Mouse (Mus musculus): ENCODE results near the gene Serinc4. TPM values are rescaled to one million over a fixed set of nuclear protein-coding genes. Genes with fewer than 3 reads are reported as not detected.

Gene Serinc4
- total RNA-seq, 2 experiments from 2014 or later: 0.16 to 0.19 TPM

Small RNAs within 50 kb of the gene (microRNA-seq; reads per million reads assigned to microRNA genes)
- 0 to 0.35 reads per million in 2 experiments for gene Gm22953

Other genes with a start within 250 kb of the Serinc4 start
- gene Trp53bp1, start 185.4 kb downstream of the Serinc4 start, total RNA-seq (2021): 10 to 100 TPM; 66.8 to 67.9 TPM
- gene Map1a, start 167.2 kb downstream of the Serinc4 start, total RNA-seq (2021): 10 to 100 TPM; 16.5 to 18.2 TPM
- 10 to 100 TPM; 22.4 to 22.8 TPM for gene Ppip5k1, start 101.4 kb downstream of the Serinc4 start, total RNA-seq (2021)
- gene Ckmt1, start 99.1 kb downstream of the Serinc4 start, total RNA-seq (2021): 1 to 10 TPM; 1.1 to 2.9 TPM
- gene Strc, start 69.6 kb downstream of the Serinc4 start, total RNA-seq (2021): not detected
- gene Pdia3, start 43.0 kb downstream of the Serinc4 start, total RNA-seq (2021): 100 to 1,000 TPM; 200 to 203 TPM
- gene Catsper2, start 43.0 kb downstream of the Serinc4 start, total RNA-seq (2021): 1 to 10 TPM; 3.3 to 3.7 TPM
- under 1 TPM in 1 of 2 experiments, not detected in 1; 0.31 TPM for gene Ell3, start 12.5 kb downstream of the Serinc4 start, total RNA-seq (2021)
- gene Serf2, start 7.6 kb downstream of the Serinc4 start, total RNA-seq (2021): 100 to 1,000 TPM; 350 to 387 TPM
- 10 to 100 TPM; 23.4 to 26.1 TPM for gene Hypk, start 3.5 kb downstream of the Serinc4 start, total RNA-seq (2021)
- 10 to 100 TPM; 21.6 to 24.5 TPM for gene Mfap1b, start 17.3 kb upstream of the Serinc4 start, total RNA-seq (2021)
- gene Mfap1a, start 49.9 kb upstream of the Serinc4 start, total RNA-seq (2021): 10 to 100 TPM; 25.2 to 27.4 TPM
- 10 to 100 TPM; 11.1 to 12.9 TPM for gene Wdr76, start 49.9 kb upstream of the Serinc4 start, total RNA-seq (2021)

All from heart, postnatal 4 days (tissue).